ENCODE assay signal across 8 mouse cellular contexts in the genomic region with DNA sequence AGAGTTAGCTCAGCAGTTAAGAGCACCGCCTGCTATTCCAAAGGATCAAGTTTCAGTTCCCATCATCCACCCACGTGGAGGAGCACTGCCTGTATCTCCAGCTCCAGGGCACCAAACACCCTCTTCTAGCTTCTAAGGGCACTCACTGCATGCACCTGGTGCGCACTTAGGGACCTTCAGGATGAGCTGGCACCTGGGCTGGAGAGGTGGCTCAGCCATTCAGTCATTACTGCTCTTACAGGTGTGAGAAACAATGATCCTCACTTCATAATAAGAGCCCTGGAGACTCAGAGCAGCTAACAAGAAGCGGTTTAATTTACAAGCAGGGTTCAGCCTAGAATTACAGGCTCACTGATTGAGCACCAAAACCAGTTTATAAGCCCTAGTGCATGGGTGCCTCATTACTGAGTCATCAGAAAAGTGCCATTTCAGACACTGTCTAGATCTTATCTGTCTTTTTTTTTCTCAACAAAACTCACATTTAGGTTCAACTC. TPM values are rescaled to one million over a fixed set of nuclear protein-coding genes. Genes with fewer than 3 reads are reported as not detected.
DNase-seq lines count a peak whose midpoint lies in the region; ATAC-seq and TF ChIP-seq lines count a peak whose summit lies in the region.

No protein-coding gene starts in this region.

- no peak for ATAC-seq in midbrain, embryonic 14.5 days (ENCODE audit: low FRiP score, low TSS enrichment)
- no peak for ATAC-seq in midbrain, postnatal 0 days (ENCODE audit: low FRiP score)
- peak; percentile 77 for ATAC-seq in kidney, embryonic 16.5 days (ENCODE audit: low FRiP score, low TSS enrichment)
- ATAC-seq in stomach, embryonic 14.5 days (ENCODE audit: insufficient number of reproducible peaks, insufficient read depth, low FRiP score, low read depth): no peak

- no peaks in the 10 kb centered on the region for H3K36me3 ChIP-seq in midbrain, embryonic 14.5 days (ENCODE audit: control insufficient read depth, insufficient read depth, low read length)
- no peaks in the 10 kb centered on the region for H3K36me3 ChIP-seq in midbrain, postnatal 0 days (ENCODE audit: insufficient read depth, low read length)
- no peaks in the 10 kb centered on the region for H3K36me3 ChIP-seq in kidney, embryonic 16.5 days (ENCODE audit: insufficient read depth, low read length)
- H3K36me3 ChIP-seq in stomach, embryonic 14.5 days (ENCODE audit: control insufficient read depth, insufficient read depth, low read length): no peaks in the 10 kb centered on the region

- H3K4me3 ChIP-seq in midbrain, embryonic 14.5 days (replicated peaks; ENCODE audit: low read depth, low read length): no peak overlapping the region
- no peak overlapping the region for H3K4me3 ChIP-seq in midbrain, postnatal 0 days (ENCODE audit: low read depth, low read length)
- peak overlapping the region; percentile 36 for H3K4me3 ChIP-seq in kidney, embryonic 16.5 days (ENCODE audit: low read length)
- no peak overlapping the region for H3K4me3 ChIP-seq in stomach, embryonic 14.5 days (ENCODE audit: low read depth, low read length)
- H3K4me3 ChIP-seq in layer of hippocampus, adult 2 months: no peak overlapping the region

- H3K9me3 ChIP-seq in midbrain, embryonic 14.5 days (ENCODE audit: control insufficient read depth, low read length): no peaks in the 10 kb centered on the region
- H3K9me3 ChIP-seq in midbrain, postnatal 0 days (ENCODE audit: low read length): no peaks in the 10 kb centered on the region
- no peaks in the 10 kb centered on the region for H3K9me3 ChIP-seq in kidney, embryonic 16.5 days (ENCODE audit: low read length)
- no peaks in the 10 kb centered on the region for H3K9me3 ChIP-seq in stomach, embryonic 14.5 days (ENCODE audit: control insufficient read depth, low read depth, low read length)

- H3K9ac ChIP-seq in midbrain, embryonic 14.5 days (replicated peaks; ENCODE audit: low read length): no peak overlapping the region
- H3K9ac ChIP-seq in midbrain, postnatal 0 days (replicated peaks; ENCODE audit: low read length, poor library complexity, severe bottlenecking): no peak overlapping the region
- H3K9ac ChIP-seq in kidney, embryonic 16.5 days (replicated peaks; ENCODE audit: low read length): no peak overlapping the region
- H3K9ac ChIP-seq in stomach, embryonic 14.5 days (replicated peaks; ENCODE audit: low read depth, low read length): no peak overlapping the region

- H3K4me2 ChIP-seq in midbrain, embryonic 14.5 days (ENCODE audit: low read length): no peak overlapping the region
- no peak overlapping the region for H3K4me2 ChIP-seq in midbrain, postnatal 0 days (ENCODE audit: low read depth, low read length, poor library complexity, severe bottlenecking)
- peak overlapping the region; percentile 61 for H3K4me2 ChIP-seq in kidney, embryonic 16.5 days (replicated peaks; ENCODE audit: low read depth, low read length)
- H3K4me2 ChIP-seq in stomach, embryonic 14.5 days (replicated peaks; ENCODE audit: low read depth, low read length): peak overlapping the region; percentile 28

- no peak for TF ChIP-seq CTCF in midbrain, postnatal 0 days (IDR thresholded peaks at IDR 0.05)
- TF ChIP-seq CTCF in layer of hippocampus, adult 2 months (conservative IDR thresholded peaks at IDR 0.05): no peak

- no peak overlapping the region for H3K27ac ChIP-seq in midbrain, embryonic 14.5 days (replicated peaks; ENCODE audit: low read depth, low read length)
- no peak overlapping the region for H3K27ac ChIP-seq in midbrain, postnatal 0 days (ENCODE audit: low read depth, low read length)
- H3K27ac ChIP-seq in kidney, embryonic 16.5 days (ENCODE audit: low read length): no peak overlapping the region
- no peak overlapping the region for H3K27ac ChIP-seq in stomach, embryonic 14.5 days (ENCODE audit: low read length)
- no peak overlapping the region for H3K27ac ChIP-seq in layer of hippocampus, adult 2 months

- 6% methylated on average over 4 of the region's 4 CpGs for WGBS in midbrain, embryonic 14.5 days
- WGBS in midbrain, postnatal 0 days: 3% methylated on average over 4 of the region's 4 CpGs
- under 1% methylated on average over 4 of the region's 4 CpGs for WGBS in kidney, embryonic 16.5 days
- WGBS in stomach, embryonic 14.5 days: under 1% methylated on average over 4 of the region's 4 CpGs

- H3K4me1 ChIP-seq in midbrain, embryonic 14.5 days (ENCODE audit: control insufficient read depth, insufficient read depth, low read length): no peaks in the 10 kb centered on the region
- no peaks in the 10 kb centered on the region for H3K4me1 ChIP-seq in midbrain, postnatal 0 days (ENCODE audit: insufficient read depth, low read length)
- 0 out of 2 replicates have a peak, but pooled peaks cover 4% of the 10 kb centered on the region for H3K4me1 ChIP-seq in kidney, embryonic 16.5 days (ENCODE audit: insufficient read depth, low read length)
- no peaks in the 10 kb centered on the region for H3K4me1 ChIP-seq in stomach, embryonic 14.5 days (ENCODE audit: control insufficient read depth, insufficient read depth, low read length)

- peak; percentile 5 for DNase-seq in midbrain, embryonic 14.5 days
- DNase-seq in midbrain, postnatal 0 days (ENCODE audit: low spot score): no peak
- DNase-seq in embryo, embryonic 10.5 days (ENCODE audit: low spot score): peak; percentile 76
- DNase-seq in layer of hippocampus, adult 2 months (ENCODE audit: low spot score in 2 of 2): no peak
- no peak for DNase-seq in cerebellum, postnatal 4 days (ENCODE audit: low spot score in 2 of 2)
- no peak for DNase-seq in ovary, adult 18-20 months (ENCODE audit: low spot score)

- no peaks in the 10 kb centered on the region for H3K27me3 ChIP-seq in midbrain, embryonic 14.5 days (ENCODE audit: control insufficient read depth, insufficient read depth, low read length)
- H3K27me3 ChIP-seq in midbrain, postnatal 0 days (ENCODE audit: insufficient read depth, low read length): no peaks in the 10 kb centered on the region
- H3K27me3 ChIP-seq in kidney, embryonic 16.5 days (ENCODE audit: insufficient read depth, low read length): no peaks in the 10 kb centered on the region
- no peaks in the 10 kb centered on the region for H3K27me3 ChIP-seq in stomach, embryonic 14.5 days (ENCODE audit: control insufficient read depth, insufficient read depth, low read length)

RNA-seq across cellular contexts. Expression of gene Ints6, which starts 37.7 kb away (rescaled TPM):
- 21.2 and 32.5 TPM in 2 replicates for polyA plus RNA-seq in midbrain, embryonic 14.5 days (2014; fragmentation: Nextera tagmentation; extraction: Ambion mirVana)
- total RNA-seq in midbrain, postnatal 0 days (2014; rRNA removed): 19.1 and 44.9 TPM in 2 replicates
- polyA plus RNA-seq in midbrain, postnatal 0 days (2015; fragmentation: Nextera tagmentation; extraction: Ambion mirVana): 6.1 and 9.5 TPM in 2 replicates
- 22.9 and 25.6 TPM in 2 replicates for polyA plus RNA-seq in kidney, embryonic 16.5 days (2015; fragmentation: Nextera tagmentation; extraction: Ambion mirVana)
- polyA plus RNA-seq in stomach, embryonic 14.5 days (2014; fragmentation: Nextera tagmentation; extraction: Ambion mirVana): 36.6 and 39.3 TPM in 2 replicates
- total RNA-seq in layer of hippocampus, adult 2 months (2021): 10 to 100 TPM; 46.0 to 50.3 TPM

RNA-seq across cellular contexts. Expression of gene Wdfy2, which starts 38.8 kb away (rescaled TPM):
- 9.1 and 13.0 TPM in 2 replicates for polyA plus RNA-seq in midbrain, embryonic 14.5 days (2014; fragmentation: Nextera tagmentation; extraction: Ambion mirVana)
- total RNA-seq in midbrain, postnatal 0 days (2014; rRNA removed): 19.6 and 22.7 TPM in 2 replicates
- 4.3 TPM in 2 replicates for polyA plus RNA-seq in midbrain, postnatal 0 days (2015; fragmentation: Nextera tagmentation; extraction: Ambion mirVana)
- 8.0 and 9.2 TPM in 2 replicates for polyA plus RNA-seq in kidney, embryonic 16.5 days (2015; fragmentation: Nextera tagmentation; extraction: Ambion mirVana)
- polyA plus RNA-seq in stomach, embryonic 14.5 days (2014; fragmentation: Nextera tagmentation; extraction: Ambion mirVana): 9.4 and 10.6 TPM in 2 replicates
- 10 to 100 TPM; 15.2 to 16.5 TPM for total RNA-seq in layer of hippocampus, adult 2 months (2021)

Comparison
In these comparisons a context has a peak if more than half of its experiments do, and no peak if none do; other contexts are left out.
1. DNase-seq: peak in midbrain, embryonic 14.5 days (single experiment) and embryo, embryonic 10.5 days (single experiment); none in midbrain, postnatal 0 days (single experiment), layer of hippocampus, adult 2 months (0 of 2), cerebellum, postnatal 4 days (0 of 2) and ovary, adult 18-20 months (single experiment).
2. H3K4me2 ChIP-seq: peak in kidney, embryonic 16.5 days (single experiment) and stomach, embryonic 14.5 days (single experiment); none in midbrain, embryonic 14.5 days (single experiment) and midbrain, postnatal 0 days (single experiment).